Mouse (Mus musculus): ENCODE data around the gene Notch2. TPM values are rescaled to one million over a fixed set of nuclear protein-coding genes. Genes with fewer than 3 reads are reported as not detected.
A peak's percentile ranks its signal among the peaks of the same experiment; 100 is the strongest.

Notch2 gene
- polyA plus RNA-seq, 1 experiment from 2014 or later = 12.1 TPM

DNA sequence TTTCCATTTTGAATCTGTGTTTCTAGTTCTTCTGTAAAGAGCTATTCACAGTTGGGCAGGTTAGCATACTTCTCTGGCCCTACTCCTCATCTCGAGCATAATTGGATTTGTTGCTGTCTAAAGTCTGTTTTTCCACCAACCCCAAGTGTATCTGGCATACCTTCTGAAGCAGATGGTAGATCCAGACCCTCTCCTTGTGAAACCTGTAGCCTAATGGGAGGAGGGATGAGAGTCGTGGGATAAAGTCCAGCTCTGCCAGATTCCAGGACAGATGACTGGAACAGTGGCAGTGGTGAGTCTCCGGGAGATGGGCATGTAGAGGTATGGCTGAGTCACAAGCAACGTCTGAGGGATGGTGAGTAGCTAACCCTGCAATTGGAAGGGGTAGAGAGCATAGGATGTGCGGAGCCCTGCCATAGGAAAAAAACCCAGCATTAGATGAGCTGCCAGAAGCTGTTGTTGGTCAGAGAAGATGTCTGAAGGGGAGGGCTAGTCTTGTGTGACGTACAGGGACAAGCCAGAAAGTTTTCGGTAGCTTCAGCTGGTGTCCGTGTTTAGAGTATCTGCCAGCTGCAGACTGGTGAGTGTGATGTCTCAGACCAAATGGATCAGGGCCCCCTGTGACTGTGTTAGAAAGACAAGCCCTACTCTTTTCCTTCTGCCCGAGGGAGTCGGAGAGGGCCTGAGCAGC, 79.5 kb downstream of the Notch2 start:
- no peaks in the 10 kb centered on the region for H3K9me3 ChIP-seq
- no peak overlapping the region for H3K4me3 ChIP-seq
- H3K4me2 ChIP-seq = no peak overlapping the region
- peaks cover 59% of the 10 kb centered on the region for H3K4me1 ChIP-seq
- peak overlapping the region; percentile 92 for H3K27ac ChIP-seq (replicated peaks)
- WGBS = 64% methylated on average over 10 of the region's 10 CpGs
- H3K36me3 ChIP-seq = peaks cover 18% of the 10 kb centered on the region
- H3K27me3 ChIP-seq (replicated peaks) = no peaks in the 10 kb centered on the region
- no peak for ATAC-seq (ENCODE audit: extremely low read depth, insufficient number of reproducible peaks, low FRiP score, low TSS enrichment)
- H3K9ac ChIP-seq = no peak overlapping the region

DNA sequence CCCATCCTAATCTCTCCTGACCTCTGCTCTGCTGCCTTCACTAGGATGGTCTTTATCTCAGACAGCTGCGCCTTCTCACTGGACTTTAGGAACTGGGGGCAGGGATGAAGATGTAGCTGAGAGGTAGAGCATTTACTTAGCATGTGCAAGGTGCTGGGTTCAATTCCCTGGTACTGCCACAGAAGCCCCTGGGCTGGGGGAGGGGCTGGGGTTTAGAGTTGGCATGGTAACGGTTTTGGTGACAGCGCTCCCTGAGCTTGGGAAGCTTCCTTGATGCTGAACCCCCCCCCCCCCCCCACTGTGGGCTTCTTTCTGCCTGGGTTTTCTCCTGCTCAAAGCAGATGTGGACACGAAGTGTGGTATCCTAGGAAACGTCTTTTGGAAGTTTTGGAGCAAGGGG, 80.6 kb downstream of the Notch2 start:
- Histone ChIP-seq H3K4me2 (peak overlapping the region; percentile 55), H3K4me1 (peaks cover 53% of the 10 kb centered on the region), H3K9ac (peak overlapping the region; percentile 30), H3K36me3 (peaks cover 25% of the 10 kb centered on the region), H3K27me3 (replicated peaks) (no peaks in the 10 kb centered on the region), H3K27ac (replicated peaks) (peak overlapping the region; percentile 92), H3K4me3 (no peak overlapping the region), H3K9me3 (no peaks in the 10 kb centered on the region)
- WGBS = 55% methylated on average over 5 of the region's 5 CpGs
- no peak for ATAC-seq (ENCODE audit: extremely low read depth, insufficient number of reproducible peaks, low FRiP score, low TSS enrichment)

DNA sequence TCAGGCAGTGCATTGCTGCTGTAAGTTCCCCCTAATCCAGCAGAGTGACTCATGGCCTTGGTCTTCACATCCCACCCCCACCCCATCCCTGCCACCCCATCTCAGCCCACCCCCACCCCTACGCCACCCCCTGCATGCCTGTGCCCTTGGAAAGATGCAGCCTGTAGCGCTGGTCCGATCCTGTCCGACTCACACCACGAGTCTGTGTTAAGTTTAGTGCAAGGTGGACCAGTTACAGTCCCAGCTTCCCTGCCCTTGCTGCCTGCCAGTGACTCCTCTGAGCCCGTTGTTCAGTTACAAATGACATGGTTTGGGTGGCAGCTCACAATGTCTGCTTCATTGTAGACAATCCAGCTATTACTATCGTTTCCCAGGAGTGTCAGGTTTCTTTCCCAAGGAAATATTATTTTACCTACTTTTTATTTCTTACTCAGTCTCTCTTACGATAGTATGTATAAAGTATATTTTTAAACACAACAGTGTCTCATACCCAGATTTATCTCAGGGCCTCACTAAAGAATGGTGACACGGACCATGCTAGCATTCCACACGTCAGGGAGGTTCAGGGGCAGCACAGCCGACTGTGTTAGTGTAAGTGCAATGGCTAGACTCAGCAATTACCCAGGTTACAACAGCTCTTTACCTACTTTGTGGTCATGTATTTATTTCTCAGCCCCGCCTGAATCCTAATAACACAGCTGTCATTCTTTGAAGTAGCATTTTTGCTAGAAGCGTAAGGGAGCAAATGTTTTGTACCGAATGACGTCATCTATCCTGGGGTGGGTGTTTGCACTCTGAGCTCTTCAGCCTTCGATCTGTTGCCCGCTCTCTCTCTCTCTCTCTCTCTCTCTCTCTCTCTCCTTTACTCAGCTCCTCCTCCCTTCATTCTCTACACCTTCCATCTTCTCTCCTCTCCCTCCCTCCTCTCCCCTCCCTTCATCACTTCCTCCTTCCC, 81.6 kb downstream of the Notch2 start:
- ATAC-seq (ENCODE audit: extremely low read depth, insufficient number of reproducible peaks, low FRiP score, low TSS enrichment) = peak; percentile 56; the same call in 1 of the 2 replicates
- Histone ChIP-seq H3K9me3 (no peaks in the 10 kb centered on the region), H3K36me3 (peaks cover 34% of the 10 kb centered on the region), H3K4me2 (peak overlapping the region; percentile 55), H3K4me3 (peak overlapping the region; percentile 2; the same call in 1 of the 2 replicates), H3K27me3 (replicated peaks) (no peaks in the 10 kb centered on the region), H3K4me1 (peaks cover 43% of the 10 kb centered on the region), H3K27ac (replicated peaks) (peak overlapping the region; percentile 92), H3K9ac (peak overlapping the region; percentile 30)
- WGBS = 40% methylated on average over 17 of the region's 17 CpGs

DNA sequence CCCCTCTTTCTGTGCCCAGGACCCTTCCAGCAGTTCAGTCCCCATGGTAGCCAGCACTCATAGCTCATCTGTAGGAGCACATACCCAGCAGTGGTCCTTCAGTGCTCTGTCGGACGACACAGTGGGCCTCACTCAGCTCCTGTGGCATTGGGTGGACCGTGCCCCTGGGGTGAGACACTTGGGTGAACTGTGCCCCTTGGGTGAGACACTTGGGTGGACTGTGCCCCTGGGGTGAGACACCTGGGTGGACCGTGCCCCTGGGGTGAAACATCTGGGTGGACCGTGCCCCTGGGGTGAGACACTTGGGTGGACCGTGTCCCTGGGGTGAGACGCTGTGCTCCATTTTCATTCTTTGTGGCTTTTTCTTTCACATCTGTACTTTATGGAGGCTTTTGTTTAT, 83.7 kb downstream of the Notch2 start:
- no peak overlapping the region for H3K9ac ChIP-seq
- H3K36me3 ChIP-seq = peaks cover 52% of the 10 kb centered on the region
- 91% methylated on average over 7 of the region's 7 CpGs for WGBS

DNA sequence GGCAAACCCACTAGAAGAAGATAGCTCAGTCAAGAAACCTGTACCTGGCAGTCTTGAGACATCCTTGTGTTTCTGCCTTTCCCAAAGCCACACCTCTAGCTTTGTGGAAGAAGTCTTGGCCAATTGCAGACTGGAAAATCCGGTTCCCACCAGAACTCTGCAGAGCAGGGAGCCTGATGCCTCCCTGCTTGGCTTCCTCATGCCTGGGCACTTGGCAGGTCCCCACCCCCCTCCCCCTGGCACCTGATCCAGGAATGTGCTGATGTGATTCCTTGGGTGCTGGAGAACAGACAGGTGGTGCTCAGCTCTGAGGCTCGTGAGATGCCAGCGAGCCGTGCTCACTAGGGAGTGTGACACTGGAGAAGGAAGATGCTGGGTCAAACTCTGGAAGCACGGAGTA, 85.3 kb downstream of the Notch2 start:
- Histone ChIP-seq H3K4me2 (no peak overlapping the region), H3K9ac (no peak overlapping the region), H3K36me3 (peaks cover 69% of the 10 kb centered on the region), H3K9me3 (peaks cover 10% of the 10 kb centered on the region), H3K27me3 (replicated peaks) (no peaks in the 10 kb centered on the region), H3K27ac (replicated peaks) (no peak overlapping the region), H3K4me1 (peaks cover 28% of the 10 kb centered on the region), H3K4me3 (no peak overlapping the region)
- 82% methylated on average over 5 of the region's 5 CpGs for WGBS
- no peak for ATAC-seq (ENCODE audit: extremely low read depth, insufficient number of reproducible peaks, low FRiP score, low TSS enrichment)

More for the DNA sequence above, 83.7 kb downstream of the Notch2 start:
- H3K4me3 ChIP-seq = no peak overlapping the region
- H3K4me2 ChIP-seq = no peak overlapping the region
- no peaks in the 10 kb centered on the region for H3K9me3 ChIP-seq
- H3K27ac ChIP-seq (replicated peaks) = no peak overlapping the region
- peaks cover 41% of the 10 kb centered on the region for H3K4me1 ChIP-seq
- no peak for ATAC-seq (ENCODE audit: extremely low read depth, insufficient number of reproducible peaks, low FRiP score, low TSS enrichment)
- no peaks in the 10 kb centered on the region for H3K27me3 ChIP-seq (replicated peaks)

DNA sequence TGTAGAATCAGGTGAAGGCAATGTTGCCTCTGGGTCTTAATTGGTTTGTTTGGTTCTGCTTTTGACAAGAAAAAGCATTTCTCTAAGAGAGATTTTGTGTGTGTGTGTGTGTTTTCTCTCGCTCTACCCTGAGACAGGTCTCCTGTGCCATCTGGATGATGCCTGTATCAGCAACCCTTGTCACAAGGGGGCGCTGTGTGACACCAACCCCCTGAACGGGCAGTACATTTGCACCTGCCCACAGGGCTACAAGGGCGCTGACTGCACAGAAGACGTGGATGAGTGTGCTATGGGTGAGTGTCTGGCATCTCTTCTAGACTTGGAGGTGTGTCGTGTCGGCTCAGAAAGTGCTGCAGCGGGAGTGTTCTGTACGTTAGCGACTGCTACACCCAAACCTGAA, 86.0 kb downstream of the Notch2 start:
- Histone ChIP-seq H3K36me3 (peaks cover 75% of the 10 kb centered on the region), H3K9me3 (peaks cover 10% of the 10 kb centered on the region), H3K27me3 (replicated peaks) (no peaks in the 10 kb centered on the region), H3K4me2 (no peak overlapping the region), H3K4me1 (peaks cover 22% of the 10 kb centered on the region), H3K4me3 (no peak overlapping the region), H3K27ac (replicated peaks) (no peak overlapping the region), H3K9ac (no peak overlapping the region)
- 84% methylated on average over 10 of the region's 10 CpGs for WGBS
- no peak for ATAC-seq (ENCODE audit: extremely low read depth, insufficient number of reproducible peaks, low FRiP score, low TSS enrichment)

DNA sequence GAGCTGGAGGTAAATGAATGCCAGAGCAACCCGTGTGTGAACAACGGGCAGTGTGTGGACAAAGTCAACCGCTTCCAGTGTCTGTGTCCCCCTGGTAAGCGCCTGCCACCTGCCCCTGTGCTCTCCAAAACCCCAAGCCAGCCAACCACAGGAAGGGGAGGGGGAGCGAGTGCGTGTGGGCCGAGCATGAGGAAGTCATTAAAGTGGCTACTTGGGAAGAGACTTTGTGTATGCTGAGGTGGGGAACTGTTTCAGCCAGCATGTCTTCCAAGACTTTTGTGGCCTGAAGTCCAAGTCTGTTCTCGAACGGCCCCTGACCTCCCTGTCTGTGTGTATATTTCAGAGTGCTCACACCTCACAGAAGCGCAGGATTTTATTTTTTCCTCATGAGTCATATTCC, 88.2 kb downstream of the Notch2 start:
- no peak for ATAC-seq (ENCODE audit: extremely low read depth, insufficient number of reproducible peaks, low FRiP score, low TSS enrichment)
- H3K27me3 ChIP-seq (replicated peaks) = no peaks in the 10 kb centered on the region
- H3K27ac ChIP-seq (replicated peaks) = no peak overlapping the region
- peaks cover 6% of the 10 kb centered on the region; the same call in 1 of the 2 replicates for H3K4me1 ChIP-seq
- peaks cover 10% of the 10 kb centered on the region for H3K9me3 ChIP-seq
- WGBS = 87% methylated on average over 10 of the region's 10 CpGs
- H3K36me3 ChIP-seq = peaks cover 98% of the 10 kb centered on the region
- H3K4me3 ChIP-seq = no peak overlapping the region
- no peak overlapping the region for H3K4me2 ChIP-seq
- H3K9ac ChIP-seq = no peak overlapping the region

DNA sequence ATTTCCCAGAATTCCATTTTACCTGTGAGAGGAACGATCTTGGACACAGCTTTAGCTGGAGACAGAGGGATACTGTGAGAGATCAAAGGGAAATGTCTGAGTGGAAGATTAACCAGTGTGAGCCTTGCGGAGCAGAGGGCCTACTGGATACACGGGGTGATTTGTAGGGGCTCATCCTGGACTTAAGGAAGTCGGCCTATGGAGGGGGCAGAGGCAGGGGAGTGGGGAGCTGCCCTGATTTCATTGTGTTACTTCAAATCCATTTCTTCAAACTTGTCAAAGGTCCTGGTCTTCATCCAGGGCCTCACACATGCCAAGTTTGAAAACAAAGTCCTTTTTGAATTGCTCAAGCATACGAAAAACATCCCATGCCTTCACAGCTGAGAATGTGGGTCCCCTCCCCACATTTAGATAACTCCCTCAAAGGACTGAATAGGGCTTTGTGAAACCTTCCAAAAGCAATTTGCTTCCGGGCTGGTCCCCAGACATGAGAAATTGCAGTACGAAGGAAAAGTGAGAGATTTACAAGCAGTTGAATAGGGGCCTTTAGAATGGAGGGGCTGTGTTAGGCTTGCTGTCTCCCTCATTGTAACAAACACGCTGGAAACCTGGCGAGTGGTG, 91.6 kb downstream of the Notch2 start:
- Histone ChIP-seq H3K4me1 (peaks cover 6% of the 10 kb centered on the region; the same call in 1 of the 2 replicates), H3K9me3 (peaks cover 10% of the 10 kb centered on the region), H3K27ac (replicated peaks) (peak overlapping the region; percentile 62), H3K36me3 (peaks cover 98% of the 10 kb centered on the region), H3K4me2 (no peak overlapping the region), H3K27me3 (replicated peaks) (no peaks in the 10 kb centered on the region), H3K9ac (no peak overlapping the region), H3K4me3 (no peak overlapping the region)
- 68% methylated on average over 9 of the region's 9 CpGs for WGBS
- ATAC-seq (ENCODE audit: extremely low read depth, insufficient number of reproducible peaks, low FRiP score, low TSS enrichment) = no peak

DNA sequence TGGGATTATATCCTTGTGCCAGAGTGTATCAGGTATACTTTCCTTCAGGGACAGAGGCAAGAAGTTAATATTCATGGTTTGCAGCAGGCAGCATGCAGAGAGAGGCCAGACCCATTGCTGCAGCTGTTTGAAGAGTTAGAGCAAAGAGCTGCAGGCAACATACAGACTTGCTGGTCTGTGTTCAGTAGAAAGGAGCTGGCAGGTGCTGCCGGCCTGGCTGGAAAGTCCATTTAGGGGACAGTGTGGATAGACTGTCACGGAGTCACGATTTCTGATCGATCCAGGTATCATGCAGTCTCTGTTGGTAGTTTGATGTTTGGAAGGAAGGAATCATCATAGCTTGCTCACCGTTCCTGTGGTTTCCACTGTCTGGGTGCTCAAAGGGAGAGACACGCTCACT, 92.2 kb downstream of the Notch2 start:
- 87% methylated on average over 6 of the region's 6 CpGs for WGBS

DNA sequence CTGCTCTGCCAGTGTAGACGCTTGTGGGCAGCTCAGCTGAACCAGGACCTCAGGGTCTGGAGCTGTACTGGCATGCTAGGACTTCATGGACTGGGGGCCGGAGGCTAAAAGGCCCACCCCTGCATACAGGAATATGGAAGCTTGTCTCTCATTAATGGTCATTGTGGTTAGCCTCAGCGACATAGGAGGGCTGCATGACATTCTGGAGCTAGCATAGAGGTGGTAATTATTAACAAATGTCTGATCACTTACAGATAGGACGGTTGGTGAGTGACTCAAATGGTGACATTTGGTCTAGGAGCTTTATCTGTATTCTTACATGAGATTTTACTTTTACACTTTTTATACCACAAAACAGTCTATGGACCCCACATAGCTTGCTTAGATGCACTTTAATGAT, 92.8 kb downstream of the Notch2 start:
- peaks cover 96% of the 10 kb centered on the region for H3K36me3 ChIP-seq
- WGBS = 76% methylated on average over 4 of the region's 4 CpGs
- peak overlapping the region; percentile 51 for H3K27ac ChIP-seq (replicated peaks)
- ATAC-seq (ENCODE audit: extremely low read depth, insufficient number of reproducible peaks, low FRiP score, low TSS enrichment) = no peak
- no peak overlapping the region for H3K4me2 ChIP-seq
- peaks cover 6% of the 10 kb centered on the region; the same call in 1 of the 2 replicates for H3K4me1 ChIP-seq
- H3K4me3 ChIP-seq = no peak overlapping the region
- peaks cover 10% of the 10 kb centered on the region for H3K9me3 ChIP-seq
- no peak overlapping the region for H3K9ac ChIP-seq
- H3K27me3 ChIP-seq (replicated peaks) = no peaks in the 10 kb centered on the region

More for the DNA sequence above, 92.2 kb downstream of the Notch2 start:
- Histone ChIP-seq H3K27ac (replicated peaks) (peak overlapping the region; percentile 51), H3K4me1 (peaks cover 6% of the 10 kb centered on the region; the same call in 1 of the 2 replicates), H3K4me3 (no peak overlapping the region), H3K9ac (no peak overlapping the region), H3K36me3 (peaks cover 96% of the 10 kb centered on the region), H3K27me3 (replicated peaks) (no peaks in the 10 kb centered on the region), H3K4me2 (no peak overlapping the region), H3K9me3 (peaks cover 10% of the 10 kb centered on the region)
- no peak for ATAC-seq (ENCODE audit: extremely low read depth, insufficient number of reproducible peaks, low FRiP score, low TSS enrichment)

Measured in heart, embryonic 13.5 days (tissue).